Mouse (Mus musculus) forebrain, embryonic 12.5 days (tissue): ENCODE data around the gene Stac2. TPM values are rescaled to one million over a fixed set of nuclear protein-coding genes. Genes with fewer than 3 reads are reported as not detected.

Source experiments
- ATAC-seq: fragments of 200-750 bp; cut with Nextera tagmentation; 2 replicates; pipeline ENCODE4 v1.8.0; 2017; ENCODE audit warnings: moderate TSS enrichment; ENCODE audit not compliant: low FRiP score
- H3K27ac ChIP-seq: fragments of 300-500 bp; sonication (generic); 2 replicates; pipeline ENCODE4 v1.5.1; 2016; ENCODE audit warnings: mild to moderate bottlenecking
- H3K27me3 ChIP-seq: fragments of 300-500 bp; sonication (generic); 2 replicates; pipeline ENCODE4 v1.6.1; 2016; ENCODE audit warnings: mild to moderate bottlenecking
- H3K36me3 ChIP-seq: fragments of 300-500 bp; sonication (generic); replicated peaks from 2 replicates; pipeline ENCODE4 v1.6.1; 2016; ENCODE audit warnings: mild to moderate bottlenecking
- H3K4me1 ChIP-seq: fragments of 300-500 bp; sonication (generic); 2 replicates; pipeline ENCODE4 v1.6.1; 2016
- H3K4me2 ChIP-seq: fragments of 300-500 bp; sonication (generic); 2 replicates; pipeline ENCODE4 v1.6.1; 2016; ENCODE audit warnings: mild to moderate bottlenecking, moderate library complexity
- H3K4me3 ChIP-seq: fragments of 300-500 bp; sonication (generic); replicated peaks from 2 replicates; pipeline ENCODE4 v1.5.1; 2016; ENCODE audit warnings: mild to moderate bottlenecking
- H3K9ac ChIP-seq: fragments of 300-500 bp; sonication (generic); 2 replicates; pipeline ENCODE4 v1.6.1; 2016; ENCODE audit warnings: mild to moderate bottlenecking
- H3K9me3 ChIP-seq: fragments of 300-500 bp; sonication (generic); 2 replicates; pipeline ENCODE4 v1.6.1; 2016
- WGBS: fragments of 180-500 bp; shearing (Covaris S2); methylation state at CpG from one replicate; pipeline ENCODE4 v1.1.7; 2016; 5-methylcytosine and 5-hydroxymethylcytosine counted together
- polyA plus RNA-seq: library from polyadenylated mRNA; unstranded; fragments of >200 nt; fragmentation: Nextera tagmentation; extraction: Ambion mirVana; gene quantifications from 2 replicates; pipeline ENCODE4 v1.2.1, GENCODE M21; 2016

Gene Stac2
- polyA plus RNA-seq, 1 experiment from 2014 or later, result 1.6 TPM

GRCm38 (mm10) chr11:98030701-98031442, 22.4 kb downstream of the Stac2 start:
- Histone ChIP-seq H3K4me1 (peaks cover 34% of the 10 kb centered on the region), H3K9ac (no peak overlapping the region), H3K4me2 (no peak overlapping the region), H3K27ac (no peak overlapping the region), H3K4me3 (no peak overlapping the region), H3K36me3 (peaks cover 33% of the 10 kb centered on the region), H3K9me3 (no peaks in the 10 kb centered on the region), H3K27me3 (peaks cover 6% of the 10 kb centered on the region; the same call in 1 of the 2 replicates)
- ATAC-seq, result no peak
- 52% methylated on average over 5 of the region's 5 CpGs for WGBS

- H3K9ac ChIP-seq, result peak overlapping the region; percentile 99
- H3K27ac ChIP-seq, result no peak overlapping the region
- no peak for ATAC-seq
- H3K4me1 ChIP-seq, result peaks cover 34% of the 10 kb centered on the region
- peak overlapping the region; percentile 99 for H3K4me3 ChIP-seq
- peaks cover 33% of the 10 kb centered on the region for H3K36me3 ChIP-seq
- WGBS, result 32% methylated on average over 7 of the region's 7 CpGs
- no peaks in the 10 kb centered on the region for H3K27me3 ChIP-seq
- H3K9me3 ChIP-seq, result no peaks in the 10 kb centered on the region
- peak overlapping the region; percentile 93 for H3K4me2 ChIP-seq
These were observed 25.5 kb downstream of the Stac2 start for GRCm38 (mm10) chr11:98027785-98028184.

GRCm38 (mm10) chr11:98027297-98027688, 26.0 kb downstream of the Stac2 start:
- H3K9ac ChIP-seq, result peak overlapping the region; percentile 99
- H3K4me2 ChIP-seq, result peak overlapping the region; percentile 93
- no peaks in the 10 kb centered on the region for H3K9me3 ChIP-seq
- peaks cover 34% of the 10 kb centered on the region for H3K4me1 ChIP-seq
- H3K27ac ChIP-seq, result peak overlapping the region; percentile 86
- WGBS, result under 1% methylated on average over 18 of the region's 18 CpGs
- no peaks in the 10 kb centered on the region for H3K27me3 ChIP-seq
- no peak for ATAC-seq
- H3K4me3 ChIP-seq, result peak overlapping the region; percentile 99
- peaks cover 33% of the 10 kb centered on the region for H3K36me3 ChIP-seq

- peaks cover 36% of the 10 kb centered on the region for H3K4me1 ChIP-seq
- H3K27ac ChIP-seq, result peak within 1 kb of the TSS; percentile 86
- under 1% methylated on average over 69 of the region's 69 CpGs for WGBS
- peak; percentile 75 for ATAC-seq
- H3K4me2 ChIP-seq, result peak within 1 kb of the TSS; percentile 93
- H3K36me3 ChIP-seq, result peaks cover 33% of the 10 kb centered on the region
- no peaks in the 10 kb centered on the region for H3K27me3 ChIP-seq
- peak within 1 kb of the TSS; percentile 99 for H3K9ac ChIP-seq
- H3K4me3 ChIP-seq, result peak within 1 kb of the TSS; percentile 99
- H3K9me3 ChIP-seq, result no peaks in the 10 kb centered on the region
These were observed 26.5 kb downstream of the Stac2 start, which contains the start of gene Rpl19 for GRCm38 (mm10) chr11:98026570-98027296. TSS of gene Rpl19 (plus strand) at chr11:98026710.

GRCm38 (mm10) chr11:98026248-98026569, 27.1 kb downstream of the Stac2 start:
- peaks cover 31% of the 10 kb centered on the region for H3K36me3 ChIP-seq
- peak overlapping the region; percentile 99 for H3K9ac ChIP-seq
- H3K4me1 ChIP-seq, result peaks cover 41% of the 10 kb centered on the region
- WGBS, result 6% methylated on average over 15 of the region's 15 CpGs
- H3K4me2 ChIP-seq, result peak overlapping the region; percentile 93
- no peaks in the 10 kb centered on the region for H3K9me3 ChIP-seq
- H3K4me3 ChIP-seq, result peak overlapping the region; percentile 99
- H3K27ac ChIP-seq, result peak overlapping the region; percentile 86
- H3K27me3 ChIP-seq, result no peaks in the 10 kb centered on the region
- no peak for ATAC-seq

GRCm38 (mm10) chr11:98024516-98024915, 28.7 kb downstream of the Stac2 start:
- Histone ChIP-seq H3K4me1 (peaks cover 58% of the 10 kb centered on the region), H3K9me3 (no peaks in the 10 kb centered on the region), H3K9ac (no peak overlapping the region), H3K36me3 (peaks cover 15% of the 10 kb centered on the region), H3K27me3 (no peaks in the 10 kb centered on the region), H3K4me2 (no peak overlapping the region), H3K4me3 (no peak overlapping the region), H3K27ac (no peak overlapping the region)
- no peak for ATAC-seq
- 91% methylated on average over 3 of the region's 3 CpGs for WGBS

- peak within 1 kb of the TSS; percentile 92 for H3K27ac ChIP-seq
- H3K36me3 ChIP-seq, result peaks cover 4% of the 10 kb centered on the region; the same call in 1 of the 2 replicates
- H3K9ac ChIP-seq, result peak within 1 kb of the TSS; percentile 86
- H3K4me3 ChIP-seq, result peak within 1 kb of the TSS; percentile 67
- H3K9me3 ChIP-seq, result no peaks in the 10 kb centered on the region
- no peaks in the 10 kb centered on the region for H3K27me3 ChIP-seq
- 2% methylated on average over 51 of the region's 52 CpGs for WGBS
- H3K4me2 ChIP-seq, result peak within 1 kb of the TSS; percentile 81
- peaks cover 62% of the 10 kb centered on the region for H3K4me1 ChIP-seq
- ATAC-seq, result peak; percentile 65
These were observed 30.5 kb downstream of the Stac2 start, which contains the start of gene Cacnb1 for GRCm38 (mm10) chr11:98022555-98023371. TSS of gene Cacnb1 (minus strand) at chr11:98023034.

GRCm38 (mm10) chr11:98022253-98022554, 31.1 kb downstream of the Stac2 start:
- under 1% methylated on average over 21 of the region's 23 CpGs for WGBS
- Histone ChIP-seq H3K36me3 (peaks cover 9% of the 10 kb centered on the region; the same call in 1 of the 2 replicates), H3K9me3 (no peaks in the 10 kb centered on the region), H3K4me1 (peaks cover 58% of the 10 kb centered on the region), H3K4me2 (peak overlapping the region; percentile 81), H3K27me3 (no peaks in the 10 kb centered on the region), H3K27ac (peak overlapping the region; percentile 92), H3K4me3 (peak overlapping the region; percentile 67), H3K9ac (peak overlapping the region; percentile 86)
- no peak; the same call in 1 of the 2 replicates for ATAC-seq

GRCm38 (mm10) chr11:98021565-98022252, 31.6 kb downstream of the Stac2 start:
- WGBS, result 3% methylated on average over 31 of the region's 34 CpGs
- Histone ChIP-seq H3K4me2 (peak overlapping the region; percentile 81), H3K9ac (peak overlapping the region; percentile 86), H3K36me3 (peaks cover 14% of the 10 kb centered on the region), H3K4me1 (peaks cover 58% of the 10 kb centered on the region), H3K9me3 (no peaks in the 10 kb centered on the region), H3K4me3 (peak overlapping the region; percentile 67), H3K27ac (peak overlapping the region; percentile 92), H3K27me3 (no peaks in the 10 kb centered on the region)
- ATAC-seq, result no peak

GRCm38 (mm10) chr11:98021118-98021517, 32.1 kb downstream of the Stac2 start:
- Histone ChIP-seq H3K9ac (peak overlapping the region; percentile 86), H3K4me1 (peaks cover 56% of the 10 kb centered on the region), H3K4me3 (peak overlapping the region; percentile 67), H3K4me2 (peak overlapping the region; percentile 81), H3K9me3 (no peaks in the 10 kb centered on the region), H3K27ac (0 out of 2 replicates have a peak overlapping the region, but pooled peaks have one; percentile 36), H3K27me3 (no peaks in the 10 kb centered on the region), H3K36me3 (peaks cover 18% of the 10 kb centered on the region)
- no peak for ATAC-seq
- WGBS, result 62% methylated on average over 2 of the region's 2 CpGs

- Histone ChIP-seq H3K27me3 (no peaks in the 10 kb centered on the region), H3K9ac (peak overlapping the region; percentile 86; the same call in 1 of the 2 replicates), H3K4me1 (peaks cover 52% of the 10 kb centered on the region), H3K4me3 (peak overlapping the region; percentile 67; the same call in 1 of the 2 replicates), H3K4me2 (peak overlapping the region; percentile 81), H3K9me3 (no peaks in the 10 kb centered on the region), H3K27ac (peak overlapping the region; percentile 89), H3K36me3 (peaks cover 22% of the 10 kb centered on the region)
- WGBS, result 54% methylated on average over 1 of the region's 1 CpGs
- no peak for ATAC-seq
These were observed 32.6 kb downstream of the Stac2 start for GRCm38 (mm10) chr11:98020710-98021109.
